ENCODE assay signal across 10 mouse cellular contexts in genomic region chr6:55920282-55920720, GRCm38 (mm10).
DNase-seq lines count a peak whose midpoint lies in the region; ATAC-seq lines count a peak whose summit lies in the region.
"Had no signal": no experiment of that assay in that cellular context is flagged by ENCODE, and none has a peak within 500 bp of the region (broad histone marks: within the 10 kb centered on the region; RNA-seq: fewer than 3 reads in every experiment).

No protein-coding gene starts in this region.

- H3K36me3 ChIP-seq in forebrain, embryonic 15.5 days = no peaks in the 10 kb centered on the region
- H3K36me3 ChIP-seq: limb, embryonic 13.5 days; stomach, embryonic 15.5 days had no signal

- no peaks in the 10 kb centered on the region for H3K9me3 ChIP-seq in forebrain, embryonic 15.5 days
- H3K9me3 ChIP-seq: limb, embryonic 13.5 days; stomach, embryonic 15.5 days had no signal

- peaks cover 16% of the 10 kb centered on the region for H3K4me1 ChIP-seq in forebrain, embryonic 15.5 days
- H3K4me1 ChIP-seq: stomach, embryonic 15.5 days had no signal

- no peaks in the 10 kb centered on the region for H3K27me3 ChIP-seq in forebrain, embryonic 15.5 days
- H3K27me3 ChIP-seq: limb, embryonic 13.5 days; stomach, embryonic 15.5 days had no signal

- DNase-seq in left cerebral cortex, postnatal 4 days = peak; percentile 35
- no peak for DNase-seq in left cerebral cortex, postnatal 36 days (ENCODE audit: low spot score in 2 of 2)
- peak; percentile 2 for DNase-seq in mesoderm, embryonic 11.5 days (ENCODE audit: low read depth, low spot score)
- DNase-seq in retina, embryonic 14.5 days (ENCODE audit: low spot score) = peak; percentile 1
- no peak for DNase-seq in lung, adult 18-20 months
- no peak for DNase-seq in urinary bladder, postnatal 36 days (ENCODE audit: low spot score in 2 of 2)
- DNase-seq: kidney, postnatal 14 days had no signal

- no peak overlapping the region for H3K4me3 ChIP-seq in forebrain, embryonic 15.5 days
- H3K4me3 ChIP-seq: limb, embryonic 13.5 days; stomach, embryonic 15.5 days had no signal

- WGBS in forebrain, embryonic 15.5 days = 18% methylated on average over 3 of the region's 3 CpGs

- H3K4me2 ChIP-seq in forebrain, embryonic 15.5 days (replicated peaks) = no peak overlapping the region
- H3K4me2 ChIP-seq: limb, embryonic 13.5 days; stomach, embryonic 15.5 days had no signal

- no peak overlapping the region for H3K9ac ChIP-seq in forebrain, embryonic 15.5 days (replicated peaks)
- H3K9ac ChIP-seq: limb, embryonic 13.5 days; stomach, embryonic 15.5 days had no signal

- intact Hi-C loops in left cerebral cortex, postnatal 4 days (cut with DNase I) = loop anchor here (10.0 kb wide), 1 partner anchor 86 kb away; the partner anchor contains the start of gene Itprid1
- intact Hi-C loops in left cerebral cortex, postnatal 36 days (cut with DNase I) = no loop called here

- peak overlapping the region; percentile 96 for H3K27ac ChIP-seq in forebrain, embryonic 15.5 days (replicated peaks)
- H3K27ac ChIP-seq: limb, embryonic 13.5 days; stomach, embryonic 15.5 days had no signal

- peak; percentile 93 for ATAC-seq in forebrain, embryonic 15.5 days (replicated peaks)

Comparison
In these comparisons a context has a peak if more than half of its experiments do, and no peak if none do; other contexts are left out.
1. DNase-seq: peak in left cerebral cortex, postnatal 4 days (single experiment), mesoderm, embryonic 11.5 days (single experiment) and retina, embryonic 14.5 days (single experiment); none in left cerebral cortex, postnatal 36 days (0 of 2), lung, adult 18-20 months (0 of 2) and urinary bladder, postnatal 36 days (0 of 2).